Mouse (Mus musculus) ES-Bruce4 (cell line): ENCODE data around the gene Kif20b.

ENCODE experiments used
- CTCF ChIP-seq: IDR thresholded peaks from one replicate; pipeline ENCODE4 v1.8.1; 2011; ENCODE audit warnings: low read depth, low read length
- EP300 ChIP-seq: IDR thresholded peaks from 2 replicates; pipeline ENCODE4 v1.6.1; 2011; ENCODE audit warnings: low read depth, low read length; ENCODE audit not compliant: insufficient read depth
- POLR2A ChIP-seq: IDR thresholded peaks from one replicate; pipeline ENCODE4 v1.8.1; 2011; ENCODE audit warnings: low read length; ENCODE audit not compliant: insufficient read depth

DNA sequence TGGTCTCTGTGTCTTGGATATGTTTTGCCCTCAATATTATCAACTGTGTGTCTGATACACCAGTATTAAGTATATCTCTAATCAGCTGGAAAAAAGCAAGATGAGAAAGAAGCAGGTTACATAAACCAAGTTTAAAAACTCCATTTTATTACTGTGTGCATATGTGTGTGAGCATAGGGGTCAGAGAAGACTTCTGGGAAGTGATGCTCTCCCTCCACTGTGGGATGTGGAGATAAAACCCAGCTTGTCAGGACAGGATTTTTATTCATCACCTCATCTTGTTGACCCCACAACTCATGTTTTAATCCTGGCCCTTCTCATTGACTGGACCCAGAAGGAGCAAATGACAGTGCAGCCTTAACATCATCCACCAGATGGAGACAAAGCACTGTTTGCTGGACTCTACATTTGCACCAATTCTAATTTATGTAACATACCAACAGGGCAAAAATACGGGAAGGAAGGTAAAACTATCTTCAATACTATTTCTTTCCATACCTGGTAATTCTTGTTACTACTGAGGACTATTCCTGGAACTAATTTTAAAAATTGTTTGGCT, 70.9 kb downstream of the Kif20b start:
- TF ChIP-seq EP300: no peak
- peak; percentile 1 for TF ChIP-seq CTCF
- TF ChIP-seq POLR2A: no peak
